Mouse (Mus musculus) CH12.LX (cell line): ENCODE results near the gene D17H6S53E. TPM values are rescaled to one million over a fixed set of nuclear protein-coding genes. Genes with fewer than 3 reads are reported as not detected.
A peak's percentile ranks its signal among the peaks of the same experiment; 100 is the strongest.

Experiments used
- DNase-seq: peaks from one replicate; pipeline ENCODE4 v3.0.0-alpha.2; 2013; ENCODE audit errors: extremely low read depth
- H3K27ac ChIP-seq: 2 replicates; pipeline ENCODE4 v1.5.1; 2012; ENCODE audit warnings: low read depth, mild to moderate bottlenecking, control low read depth, moderate library complexity; ENCODE audit not compliant: insufficient read depth
- H3K27me3 ChIP-seq: replicated peaks from 2 replicates; pipeline ENCODE3; 2012; ENCODE audit warnings: inconsistent platforms
- H3K36me3 ChIP-seq, 2 experiments: replicated peaks in 1 of 2; 2 replicates each; pipeline versions ENCODE3 to v1.6.1; 2012; ENCODE audit warnings: inconsistent platforms in 1 of 2, low read length in 1 of 2, mild to moderate bottlenecking in 1 of 2, mixed read lengths in 1 of 2, moderate library complexity in 1 of 2; ENCODE audit not compliant: control insufficient read depth in 1 of 2, insufficient read depth in 1 of 2
- H3K4me1 ChIP-seq, 2 experiments: 2 replicates each; pipeline ENCODE4 v1.6.1; 2012; ENCODE audit warnings: inconsistent platforms in 1 of 2, moderate library complexity in 1 of 2; ENCODE audit not compliant: insufficient read depth in 2 of 2, control insufficient read depth in 1 of 2
- H3K4me2 ChIP-seq: 2 replicates; pipeline ENCODE4 v1.6.1; 2012; ENCODE audit warnings: low read depth, mild to moderate bottlenecking, control low read depth; ENCODE audit not compliant: poor library complexity, insufficient read depth, severe bottlenecking
- H3K4me3 ChIP-seq, 3 experiments: fragments of 150-350 bp in 1 of 3; sonication (generic) in 1 of 3; replicated peaks in 1 of 3; 2 replicates each; pipeline versions ENCODE3 to v1.5.1; 2011 to 2012; ENCODE audit warnings: low read depth in 2 of 3, low read length in 2 of 3, mild to moderate bottlenecking in 2 of 3, moderate library complexity in 2 of 3, control low read depth in 1 of 3, improper control_type of control experiment in 1 of 3, inconsistent platforms in 1 of 3, mixed read lengths in 1 of 3; ENCODE audit not compliant: poor library complexity in 1 of 3
- H3K79me2 ChIP-seq: replicated peaks from 2 replicates; pipeline ENCODE4 v1.6.1; 2012; ENCODE audit warnings: mild to moderate bottlenecking, moderate library complexity; ENCODE audit not compliant: control insufficient read depth, poor library complexity, insufficient read depth, severe bottlenecking; ENCODE audit errors: extremely low read depth
- H3K9ac ChIP-seq: 2 replicates; pipeline ENCODE4 v1.6.1; 2012; ENCODE audit warnings: low read depth, mild to moderate bottlenecking, control low read depth, moderate library complexity; ENCODE audit not compliant: insufficient read depth
- H3K9me3 ChIP-seq: replicated peaks from 2 replicates; pipeline ENCODE3; 2012; ENCODE audit warnings: low read length, inconsistent platforms, mixed read lengths
- HCFC1 ChIP-seq: IDR thresholded peaks from 2 replicates; pipeline ENCODE4 v1.6.1; 2012; ENCODE audit warnings: low read depth, mild to moderate bottlenecking, inconsistent platforms, low read length, improper control_type of control experiment
- JUND ChIP-seq: conservative IDR thresholded peaks from 2 replicates; pipeline ENCODE4 v1.6.1; 2011; ENCODE audit warnings: low read depth, low read length, improper control_type of control experiment
- MAFK ChIP-seq: IDR thresholded peaks from 2 replicates; pipeline ENCODE4 v1.6.1; 2011; ENCODE audit warnings: low read length, improper control_type of control experiment; ENCODE audit not compliant: insufficient replicate concordance
- MEF2A ChIP-seq: IDR thresholded peaks from 2 replicates; pipeline ENCODE4 v1.6.1; 2014; ENCODE audit warnings: low read depth, mild to moderate bottlenecking, inconsistent platforms, low read length, improper control_type of control experiment, borderline replicate concordance
- MXI1 ChIP-seq: IDR thresholded peaks from 2 replicates; pipeline ENCODE4 v1.6.1; 2011; ENCODE audit warnings: mild to moderate bottlenecking, low read depth, low read length, improper control_type of control experiment
- MYC ChIP-seq: IDR thresholded peaks from 2 replicates; pipeline ENCODE4 v1.6.1; 2011; ENCODE audit warnings: low read depth, mild to moderate bottlenecking, improper control_type of control experiment, low read length
- NELFE ChIP-seq: IDR thresholded peaks from 2 replicates; pipeline ENCODE4 v1.6.1; 2011; ENCODE audit warnings: low read depth, low read length, improper control_type of control experiment
- RAD21 ChIP-seq: IDR thresholded peaks from 2 replicates; pipeline ENCODE4 v1.6.1; 2011; ENCODE audit warnings: low read depth, mild to moderate bottlenecking, low read length, improper control_type of control experiment, moderate library complexity
- SMC3 ChIP-seq: IDR thresholded peaks from 2 replicates; pipeline ENCODE4 v1.6.1; 2011; ENCODE audit warnings: low read depth, low read length, improper control_type of control experiment
- TBP ChIP-seq: conservative IDR thresholded peaks from 2 replicates; pipeline ENCODE4 v1.6.1; 2011; ENCODE audit warnings: low read depth, low read length, improper control_type of control experiment
- TCF12 ChIP-seq: IDR thresholded peaks from 2 replicates; pipeline ENCODE4 v1.6.1; 2014; ENCODE audit warnings: low read depth, mild to moderate bottlenecking, inconsistent platforms, low read length, improper control_type of control experiment
- UBTF ChIP-seq: IDR thresholded peaks from 2 replicates; pipeline ENCODE4 v1.6.1; 2012; ENCODE audit warnings: low read depth, mild to moderate bottlenecking, inconsistent platforms, low read length, improper control_type of control experiment, moderate library complexity
- USF1 ChIP-seq: IDR thresholded peaks from 2 replicates; pipeline ENCODE4 v1.6.1; 2014; ENCODE audit warnings: low read depth, mild to moderate bottlenecking, inconsistent platforms, low read length, improper control_type of control experiment
- ZC3H11A ChIP-seq: IDR thresholded peaks from 2 replicates; pipeline ENCODE4 v1.6.1; 2012; ENCODE audit warnings: low read depth, mild to moderate bottlenecking, inconsistent platforms, low read length, improper control_type of control experiment
- ZKSCAN1 ChIP-seq: IDR thresholded peaks from 2 replicates; pipeline ENCODE4 v1.6.1; 2012; ENCODE audit warnings: low read depth, inconsistent platforms, low read length, improper control_type of control experiment, borderline replicate concordance
- dilution Hi-C: fragments of 300-500 bp; cut with MboI; formaldehyde crosslinking; loops from 2 replicates; pipeline ENCODE4 v1.14.3; 2020; ENCODE audit warnings: low sequenced_read_pairs; ENCODE audit not compliant: extremely low pct_unique_long_range_greater_than_20kb, extremely low pct_ligation_motif_present
- in situ Hi-C: fragments of 300-500 bp; cut with MboI; formaldehyde crosslinking; loops from 3 replicates; pipeline ENCODE4 v1.14.3; 2019; ENCODE audit warnings: low sequenced_read_pairs, low pct_ligation_motif_present, low pct_unique_long_range_greater_than_20kb, mixed read lengths
- polyA plus RNA-seq: library from polyadenylated mRNA; unstranded; fragments of >175 nt; gene quantifications from 2 replicates; pipeline ENCODE4 v1.2.1, GENCODE M21; 2012; ENCODE audit warnings: low read depth; ENCODE audit not compliant: insufficient read length
- total RNA-seq, 2 experiments: library from RNA; depleted of rRNA; stranded (reverse); fragments of 300-350 nt in 1 of 2; fragments of >200 nt in 1 of 2; gene quantifications; 2 replicates each; pipeline ENCODE4 v1.2.3; 2012 to 2014

The D17H6S53E gene
- total and polyA plus RNA-seq, 3 experiments = 8.7 to 15.6 (median 11.9) TPM

DNA sequence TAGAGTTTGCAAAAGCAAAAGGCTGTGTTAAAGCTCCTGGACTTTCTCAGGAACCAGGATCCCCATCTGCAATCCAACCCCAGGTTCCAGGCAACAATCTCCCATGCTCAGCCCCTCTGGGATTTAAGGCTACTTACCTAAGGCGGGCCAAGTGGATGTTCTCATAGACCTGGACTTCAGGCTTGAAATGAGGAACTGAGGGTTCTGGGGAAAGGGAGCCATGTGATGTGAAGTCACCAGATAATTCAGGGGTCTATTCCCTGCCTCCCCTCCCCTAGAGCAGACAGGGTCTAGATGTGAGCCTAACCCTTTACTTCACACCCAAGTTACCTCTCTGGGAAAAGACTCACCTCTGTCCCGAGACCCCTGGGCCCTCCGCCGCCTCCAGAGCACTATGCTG, 45.5 kb upstream of the D17H6S53E start:
- H3K4me2 ChIP-seq = no peak overlapping the region
- H3K9ac ChIP-seq = no peak overlapping the region

DNA sequence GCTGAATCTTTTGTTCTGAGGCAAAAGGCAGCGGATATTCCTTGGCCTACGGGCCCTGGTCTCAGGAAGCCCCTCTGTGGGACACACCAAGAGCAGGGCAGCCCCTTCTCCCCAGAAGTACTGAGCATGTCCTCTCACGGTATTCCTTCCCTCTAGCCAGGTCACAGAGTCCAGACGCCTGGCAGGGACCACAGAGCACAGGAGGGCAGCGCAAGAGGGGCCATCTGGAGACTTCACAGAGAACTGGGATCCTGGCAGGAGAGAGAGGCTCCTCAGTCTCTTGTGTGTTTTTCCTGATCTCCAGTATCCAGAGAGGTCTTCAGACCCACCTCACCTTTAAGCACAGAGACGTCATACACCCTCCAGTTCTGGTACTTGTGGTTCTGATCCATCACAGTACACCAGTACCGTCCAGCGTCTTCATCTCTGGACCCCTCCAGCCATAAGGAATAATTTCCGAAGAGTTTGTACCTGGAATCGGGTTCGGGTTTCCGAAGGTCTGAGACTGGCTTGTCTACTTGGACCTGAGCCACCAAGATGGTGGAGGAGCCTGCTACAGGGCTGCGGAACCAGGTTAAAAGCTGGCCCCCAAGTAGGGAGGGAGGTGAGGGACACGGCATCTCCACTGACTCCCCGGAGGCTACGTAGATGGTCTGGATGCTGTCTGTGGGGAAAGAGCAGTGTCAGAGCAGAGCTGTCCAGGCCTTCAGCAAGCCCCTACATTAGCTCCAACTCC, 43.2 kb upstream of the D17H6S53E start:
- in situ Hi-C loops (no loop called here), dilution Hi-C loops (no loop called here)
- no peak overlapping the region for H3K4me3 ChIP-seq
- H3K79me2 ChIP-seq = no peaks in the 10 kb centered on the region
- no peak for DNase-seq
- H3K9me3 ChIP-seq = no peaks in the 10 kb centered on the region
- no peak overlapping the region for H3K27ac ChIP-seq
- H3K4me2 ChIP-seq = no peak overlapping the region
- H3K4me1 ChIP-seq = peaks cover 13 to 22% of the 10 kb centered on the region in 2 experiments
- H3K9ac ChIP-seq = no peak overlapping the region
- no peak for TF ChIP-seq TCF12
- no peak for TF ChIP-seq ZC3H11A
- no peak for TF ChIP-seq SMC3
- no peak for TF ChIP-seq ZKSCAN1
- no peak for TF ChIP-seq MEF2A
- peaks cover 17% of the 10 kb centered on the region for H3K27me3 ChIP-seq
- no peaks in the 10 kb centered on the region for H3K36me3 ChIP-seq

More for the DNA sequence above, 45.5 kb upstream of the D17H6S53E start:
- in situ Hi-C loops (no loop called here), dilution Hi-C loops (no loop called here)
- TF ChIP-seq MXI1 (no peak), JUND (no peak), UBTF (no peak), HCFC1 (no peak), MAFK (no peak), USF1 (no peak), NELFE (no peak), MEF2A (no peak), RAD21 (no peak), TBP (no peak), MYC (no peak), TCF12 (no peak)
- no peaks in the 10 kb centered on the region for H3K79me2 ChIP-seq
- H3K36me3 ChIP-seq = no peaks in the 10 kb centered on the region
- H3K27ac ChIP-seq = no peak overlapping the region
- H3K27me3 ChIP-seq = peaks cover 3% of the 10 kb centered on the region
- no peaks in the 10 kb centered on the region for H3K9me3 ChIP-seq
- H3K4me3 ChIP-seq = no peak overlapping the region
- peak; percentile 14 for DNase-seq
- peaks cover 17 to 22% of the 10 kb centered on the region in 2 experiments for H3K4me1 ChIP-seq
